Mouse (Mus musculus) lung, embryonic 14.5 days (tissue): ENCODE measurements around the gene Vmn1r117. TPM values are rescaled to one million over a fixed set of nuclear protein-coding genes. Genes with fewer than 3 reads are reported as not detected.
"Not testable (repeated sequence)": the region's sequence is repeated elsewhere in the genome, so short reads cannot be mapped to it uniquely, and the experiment has no call there.

Experiments used
- ATAC-seq: fragments of 200-750 bp; cut with Nextera tagmentation; 2 replicates; pipeline ENCODE4 v1.8.0; 2017; ENCODE audit warnings: mild to moderate bottlenecking, moderate TSS enrichment, moderate library complexity; ENCODE audit not compliant: insufficient read depth
- DNase-seq: peaks from one replicate; pipeline ENCODE4 v3.0.0-alpha.2; 2015
- H3K27ac ChIP-seq: fragments of 300-500 bp; sonication (generic); 2 replicates; pipeline ENCODE4 v1.5.1; 2014; ENCODE audit warnings: low read depth, mild to moderate bottlenecking, moderate library complexity
- H3K27me3 ChIP-seq: fragments of 300-500 bp; sonication (generic); 2 replicates; pipeline ENCODE4 v1.6.1; 2014; ENCODE audit warnings: low read length, control low read depth; ENCODE audit not compliant: insufficient read depth
- H3K36me3 ChIP-seq: fragments of 300-500 bp; sonication (generic); 2 replicates; pipeline ENCODE4 v1.6.1; 2014; ENCODE audit warnings: control low read depth; ENCODE audit not compliant: insufficient read depth
- H3K4me1 ChIP-seq: fragments of 300-500 bp; sonication (generic); 2 replicates; pipeline ENCODE4 v1.6.1; 2014; ENCODE audit warnings: antibody characterized with exemption, control low read depth; ENCODE audit not compliant: insufficient read depth
- H3K4me2 ChIP-seq: fragments of 300-500 bp; sonication (generic); 2 replicates; pipeline ENCODE4 v1.6.1; 2014; ENCODE audit warnings: mild to moderate bottlenecking
- H3K4me3 ChIP-seq: fragments of 300-500 bp; sonication (generic); 2 replicates; pipeline ENCODE4 v1.5.1; 2014; ENCODE audit warnings: low read depth, low read length
- H3K9ac ChIP-seq: fragments of 300-500 bp; sonication (generic); 2 replicates; pipeline ENCODE4 v1.6.1; 2014
- H3K9me3 ChIP-seq: fragments of 300-500 bp; sonication (generic); 2 replicates; pipeline ENCODE4 v1.6.1; 2016; ENCODE audit warnings: low read depth, low read length, control low read depth
- WGBS: fragments of 180-500 bp; shearing (Covaris S2); extraction: QIAGEN DNeasy Blood & Tissue Kit; methylation state at CpG from one replicate; pipeline ENCODE4 v1.1.7; 2014; 5-methylcytosine and 5-hydroxymethylcytosine counted together
- polyA plus RNA-seq: library from polyadenylated mRNA; unstranded; fragments of >200 nt; fragmentation: Nextera tagmentation; extraction: Ambion mirVana; gene quantifications from 2 replicates; pipeline ENCODE4 v1.2.1, GENCODE M21; 2014

The Vmn1r117 gene
- polyA plus RNA-seq = not detected in 2 replicates

GRCm38 (mm10) chr7:20884021-20884420, at the start of gene Vmn1r117:
Gene Vmn1r117, minus strand, starts transcription at chr7:20884121.
- H3K9me3 ChIP-seq, ATAC-seq, H3K4me1 ChIP-seq, DNase-seq, H3K4me2 ChIP-seq, H3K27ac ChIP-seq, H3K9ac ChIP-seq, H3K27me3 ChIP-seq, H3K4me3 ChIP-seq, H3K36me3 ChIP-seq: not testable (repeated sequence)
- WGBS = no CpG with 5 or more reads among the region's 2 CpGs

- not testable (repeated sequence) for H3K36me3 ChIP-seq, H3K4me3 ChIP-seq, DNase-seq, H3K4me2 ChIP-seq, H3K27me3 ChIP-seq, ATAC-seq, H3K9me3 ChIP-seq, H3K4me1 ChIP-seq, H3K27ac ChIP-seq, H3K9ac ChIP-seq
- WGBS = no CpG with 5 or more reads among the region's 2 CpGs
Measured at GRCm38 (mm10) chr7:20912247-20912646, 28.3 kb upstream of the Vmn1r117 start, which contains the start of gene Vmn1r118. Gene Vmn1r118, minus strand, starts transcription at chr7:20912347.

- not testable (repeated sequence) for DNase-seq, ATAC-seq, H3K27ac ChIP-seq, H3K4me2 ChIP-seq, H3K4me1 ChIP-seq, H3K4me3 ChIP-seq, H3K36me3 ChIP-seq, H3K27me3 ChIP-seq, H3K9ac ChIP-seq, H3K9me3 ChIP-seq
- WGBS = 58% methylated on average over 3 of the region's 3 CpGs
Measured at GRCm38 (mm10) chr7:20871956-20872355, 12.0 kb downstream of the Vmn1r117 start, which contains the start of gene Vmn1r116. Gene Vmn1r116, plus strand, starts transcription at chr7:20872256.

- not testable (repeated sequence) for ATAC-seq, H3K4me3 ChIP-seq, H3K4me1 ChIP-seq, H3K9ac ChIP-seq, H3K4me2 ChIP-seq, H3K36me3 ChIP-seq, H3K9me3 ChIP-seq, H3K27me3 ChIP-seq, H3K27ac ChIP-seq, DNase-seq
- WGBS = 80% methylated on average over 1 of the region's 3 CpGs
Measured at GRCm38 (mm10) chr7:20844885-20845284, 39.0 kb downstream of the Vmn1r117 start, which contains the start of gene Vmn1r115. Gene Vmn1r115, minus strand, starts transcription at chr7:20844985.

Other genes starting within 250 kb of the Vmn1r117 start
- gene Vmn1r107, start 215.2 kb downstream of the Vmn1r117 start, polyA plus RNA-seq = not detected in 2 replicates
- gene Vmn1r111, start 180.9 kb downstream of the Vmn1r117 start, polyA plus RNA-seq = not detected in 2 replicates
- not detected in 2 replicates for gene Gm10668, start 153.5 kb downstream of the Vmn1r117 start, polyA plus RNA-seq
- not detected in 2 replicates for gene Vmn1r112, start 112.9 kb downstream of the Vmn1r117 start, polyA plus RNA-seq
- not detected in 2 replicates for gene Vmn1r113, start 96.8 kb downstream of the Vmn1r117 start, polyA plus RNA-seq
- not detected in 2 replicates for gene Vmn1r114, start 71.9 kb downstream of the Vmn1r117 start, polyA plus RNA-seq
- not detected in 2 replicates for gene Vmn1r115, start 39.1 kb downstream of the Vmn1r117 start, polyA plus RNA-seq
- gene Vmn1r116, start 11.9 kb downstream of the Vmn1r117 start, polyA plus RNA-seq = not detected in 2 replicates
- gene Vmn1r118, start 28.2 kb upstream of the Vmn1r117 start, polyA plus RNA-seq = not detected in 2 replicates
- gene Vmn1r119, start 128.3 kb upstream of the Vmn1r117 start, polyA plus RNA-seq = not detected in 2 replicates
- gene Vmn1r120, start 169.7 kb upstream of the Vmn1r117 start, polyA plus RNA-seq = not detected in 2 replicates
- not detected in 2 replicates for gene Vmn1r121, start 214.4 kb upstream of the Vmn1r117 start, polyA plus RNA-seq